Comparison of ENCODE assay signal across 13 mouse cellular contexts in genomic region chr14:114880291-114880690, GRCm38 (mm10).
DNase-seq lines count a peak whose midpoint lies in the region; ATAC-seq lines count a peak whose summit lies in the region.
"Had no signal": no experiment of that assay in that cellular context is flagged by ENCODE, and none has a peak within 500 bp of the region (broad histone marks: within the 10 kb centered on the region; RNA-seq: fewer than 3 reads in every experiment).

No protein-coding gene starts in this region.

- intact Hi-C loops in heart, postnatal 36 days (cut with DNase I), result no loop called here

- no peak overlapping the region for H3K4me2 ChIP-seq in kidney, embryonic 16.5 days (replicated peaks; ENCODE audit: low read depth, low read length)
- no peak overlapping the region for H3K4me2 ChIP-seq in forebrain, embryonic 14.5 days (ENCODE audit: low read length)
- H3K4me2 ChIP-seq in limb, embryonic 11.5 days (ENCODE audit: low read depth, severe bottlenecking), result no peak overlapping the region
- no peak overlapping the region for H3K4me2 ChIP-seq in neural tube, embryonic 15.5 days
- H3K4me2 ChIP-seq: heart, embryonic 13.5 days had no signal

- H3K9me3 ChIP-seq in kidney, embryonic 16.5 days (ENCODE audit: low read length), result no peaks in the 10 kb centered on the region
- H3K9me3 ChIP-seq in forebrain, embryonic 14.5 days (replicated peaks; ENCODE audit: control insufficient read depth, low read length), result no peaks in the 10 kb centered on the region
- H3K9me3 ChIP-seq in limb, embryonic 11.5 days (ENCODE audit: control insufficient read depth, low read length), result no peaks in the 10 kb centered on the region
- no peaks in the 10 kb centered on the region for H3K9me3 ChIP-seq in neural tube, embryonic 15.5 days (replicated peaks)
- H3K9me3 ChIP-seq: heart, embryonic 13.5 days had no signal

- no peak overlapping the region for H3K4me3 ChIP-seq in kidney, embryonic 16.5 days (ENCODE audit: low read length)
- H3K4me3 ChIP-seq in forebrain, embryonic 14.5 days (ENCODE audit: low read depth, low read length), result no peak overlapping the region
- H3K4me3 ChIP-seq in limb, embryonic 11.5 days (ENCODE audit: low read depth, low read length), result no peak overlapping the region
- no peak overlapping the region for H3K4me3 ChIP-seq in neural tube, embryonic 15.5 days (replicated peaks)
- H3K4me3 ChIP-seq: gastrocnemius, adult 2 months; heart, embryonic 13.5 days had no signal

- no peak overlapping the region for H3K9ac ChIP-seq in kidney, embryonic 16.5 days (replicated peaks; ENCODE audit: low read length)
- H3K9ac ChIP-seq in forebrain, embryonic 14.5 days (ENCODE audit: low read length), result no peak overlapping the region
- H3K9ac ChIP-seq in limb, embryonic 11.5 days (ENCODE audit: low read length), result no peak overlapping the region
- H3K9ac ChIP-seq in neural tube, embryonic 15.5 days (replicated peaks), result no peak overlapping the region
- H3K9ac ChIP-seq: heart, embryonic 13.5 days had no signal

- whole genome bisulfite sequencing in kidney, embryonic 16.5 days, result 68% methylated on average over 4 of the region's 4 CpGs
- 47% methylated on average over 4 of the region's 4 CpGs for WGBS in forebrain, embryonic 14.5 days
- WGBS in limb, embryonic 11.5 days, result 74% methylated on average over 4 of the region's 4 CpGs
- WGBS in neural tube, embryonic 15.5 days, result 64% methylated on average over 4 of the region's 4 CpGs

- no peak overlapping the region for H3K27ac ChIP-seq in kidney, embryonic 16.5 days (ENCODE audit: low read length)
- no peak overlapping the region for H3K27ac ChIP-seq in forebrain, embryonic 14.5 days (ENCODE audit: low read depth, low read length)
- H3K27ac ChIP-seq in limb, embryonic 11.5 days (replicated peaks; ENCODE audit: low read depth, low read length), result no peak overlapping the region
- no peak overlapping the region for H3K27ac ChIP-seq in neural tube, embryonic 15.5 days (replicated peaks)
- H3K27ac ChIP-seq: gastrocnemius, adult 2 months; heart, embryonic 13.5 days; macrophage had no signal

- DNase-seq in kidney, postnatal 10 days, result no peak
- peak; percentile 38 for DNase-seq in forebrain, embryonic 14.5 days (ENCODE audit: low spot score)
- DNase-seq in limb, embryonic 11.5 days (ENCODE audit: low spot score), result no peak
- DNase-seq in retina, embryonic 14.5 days (ENCODE audit: low spot score), result no peak
- DNase-seq in heart, postnatal 36 days, result no peak
- DNase-seq in urinary bladder, postnatal 10 days (ENCODE audit: low spot score), result no peak
- DNase-seq: adrenal gland, postnatal 14 days; gastrocnemius, adult 2 months had no signal

- no peaks in the 10 kb centered on the region for H3K36me3 ChIP-seq in kidney, embryonic 16.5 days (ENCODE audit: insufficient read depth, low read length)
- no peaks in the 10 kb centered on the region for H3K36me3 ChIP-seq in forebrain, embryonic 14.5 days (ENCODE audit: control insufficient read depth, insufficient read depth, low read length)
- no peaks in the 10 kb centered on the region for H3K36me3 ChIP-seq in limb, embryonic 11.5 days (ENCODE audit: control insufficient read depth, insufficient read depth, low read length)
- no peaks in the 10 kb centered on the region for H3K36me3 ChIP-seq in neural tube, embryonic 15.5 days
- H3K36me3 ChIP-seq: heart, embryonic 13.5 days had no signal

- peaks cover 8% of the 10 kb centered on the region; the same call in 1 of the 2 replicates for H3K4me1 ChIP-seq in kidney, embryonic 16.5 days (ENCODE audit: insufficient read depth, low read length)
- 0 out of 2 replicates have a peak, but pooled peaks cover 3% of the 10 kb centered on the region for H3K4me1 ChIP-seq in forebrain, embryonic 14.5 days (ENCODE audit: control insufficient read depth, insufficient read depth, low read length)
- H3K4me1 ChIP-seq in limb, embryonic 11.5 days (ENCODE audit: control insufficient read depth, insufficient read depth, low read length), result peaks cover 8% of the 10 kb centered on the region
- H3K4me1 ChIP-seq in neural tube, embryonic 15.5 days, result no peaks in the 10 kb centered on the region

- H3K27me3 ChIP-seq in kidney, embryonic 16.5 days (ENCODE audit: insufficient read depth, low read length), result no peaks in the 10 kb centered on the region
- no peaks in the 10 kb centered on the region for H3K27me3 ChIP-seq in forebrain, embryonic 14.5 days (replicated peaks; ENCODE audit: control insufficient read depth, insufficient read depth, low read length)
- H3K27me3 ChIP-seq in limb, embryonic 11.5 days (ENCODE audit: control insufficient read depth, insufficient read depth, low read length), result no peaks in the 10 kb centered on the region
- no peaks in the 10 kb centered on the region for H3K27me3 ChIP-seq in neural tube, embryonic 15.5 days (replicated peaks)
- H3K27me3 ChIP-seq: heart, embryonic 13.5 days had no signal

- 0 out of 2 replicates have a peak, but pooled peaks have one; percentile 31 for ATAC-seq in kidney, embryonic 16.5 days (ENCODE audit: low FRiP score, low TSS enrichment)
- ATAC-seq in forebrain, embryonic 14.5 days, result peak; percentile 72; the same call in 1 of the 2 replicates
- ATAC-seq in limb, embryonic 11.5 days (ENCODE audit: insufficient number of reproducible peaks, low FRiP score, low TSS enrichment, low read depth), result peak; percentile 52; the same call in 1 of the 2 replicates
- ATAC-seq in neural tube, embryonic 15.5 days (ENCODE audit: low FRiP score), result peak; percentile 63; the same call in 1 of the 2 replicates
- ATAC-seq: intestine, postnatal 0 days had no signal
